Mouse (Mus musculus) small intestine, adult 2 months (tissue): Measurements from ENCODE around the gene Arid2. TPM values are rescaled to one million over a fixed set of nuclear protein-coding genes. Genes with fewer than 3 reads are reported as not detected.

Experiments used
- H3K27ac ChIP-seq: fragments of 200-500 bp; 2 replicates; pipeline ENCODE4 v1.5.1; 2012; ENCODE audit warnings: low read depth, low read length, control low read depth, inconsistent platforms; ENCODE audit not compliant: insufficient read depth
- H3K27me3 ChIP-seq: fragments of 200-500 bp; 2 replicates; pipeline ENCODE4 v1.6.1; 2012; ENCODE audit warnings: mild to moderate bottlenecking, moderate library complexity, low read length, inconsistent platforms; ENCODE audit not compliant: control insufficient read depth, insufficient read depth
- H3K36me3 ChIP-seq: fragments of 200-500 bp; 2 replicates; pipeline ENCODE4 v1.6.1; 2012; ENCODE audit warnings: mild to moderate bottlenecking, low read length, control low read depth, inconsistent platforms; ENCODE audit not compliant: control insufficient read depth, insufficient read depth
- H3K4me1 ChIP-seq: fragments of 200-500 bp; 2 replicates; pipeline ENCODE4 v1.6.1; 2012; ENCODE audit warnings: low read length, inconsistent platforms, mixed read lengths; ENCODE audit not compliant: control insufficient read depth, insufficient read depth, insufficient read length
- H3K4me3 ChIP-seq: fragments of 200-500 bp; 2 replicates; pipeline ENCODE4 v1.5.1; 2012; ENCODE audit warnings: low read depth, mild to moderate bottlenecking, control low read depth, inconsistent platforms, low read length, moderate library complexity
- CTCF ChIP-seq: fragments of 200-500 bp; IDR thresholded peaks from 2 replicates; pipeline ENCODE4 v1.5.1; 2012; ENCODE audit warnings: low read depth, mild to moderate bottlenecking, control low read depth, inconsistent platforms, low read length, moderate library complexity, mixed read lengths; ENCODE audit not compliant: insufficient replicate concordance, insufficient read length; ENCODE audit errors: extremely low read depth
- POLR2A ChIP-seq: fragments of 200-500 bp; IDR thresholded peaks from 2 replicates; pipeline ENCODE4 v1.6.1; 2012; ENCODE audit warnings: low read depth, mild to moderate bottlenecking, control low read depth, inconsistent platforms, low read length, moderate library complexity
- WGBS: fragments of 180-500 bp; shearing (Covaris S2); methylation state at CpG from one replicate; pipeline ENCODE4 v1.1.7; 2018; 5-methylcytosine and 5-hydroxymethylcytosine counted together
- polyA plus RNA-seq: library from polyadenylated mRNA; depleted of rRNA; stranded (reverse); fragments of >200 nt; gene quantifications from 2 replicates; pipeline ENCODE4 v1.2.3, GENCODE M21; 2012

Gene Arid2
- polyA plus RNA-seq, 1 experiment, result 12.3 TPM

DNA sequence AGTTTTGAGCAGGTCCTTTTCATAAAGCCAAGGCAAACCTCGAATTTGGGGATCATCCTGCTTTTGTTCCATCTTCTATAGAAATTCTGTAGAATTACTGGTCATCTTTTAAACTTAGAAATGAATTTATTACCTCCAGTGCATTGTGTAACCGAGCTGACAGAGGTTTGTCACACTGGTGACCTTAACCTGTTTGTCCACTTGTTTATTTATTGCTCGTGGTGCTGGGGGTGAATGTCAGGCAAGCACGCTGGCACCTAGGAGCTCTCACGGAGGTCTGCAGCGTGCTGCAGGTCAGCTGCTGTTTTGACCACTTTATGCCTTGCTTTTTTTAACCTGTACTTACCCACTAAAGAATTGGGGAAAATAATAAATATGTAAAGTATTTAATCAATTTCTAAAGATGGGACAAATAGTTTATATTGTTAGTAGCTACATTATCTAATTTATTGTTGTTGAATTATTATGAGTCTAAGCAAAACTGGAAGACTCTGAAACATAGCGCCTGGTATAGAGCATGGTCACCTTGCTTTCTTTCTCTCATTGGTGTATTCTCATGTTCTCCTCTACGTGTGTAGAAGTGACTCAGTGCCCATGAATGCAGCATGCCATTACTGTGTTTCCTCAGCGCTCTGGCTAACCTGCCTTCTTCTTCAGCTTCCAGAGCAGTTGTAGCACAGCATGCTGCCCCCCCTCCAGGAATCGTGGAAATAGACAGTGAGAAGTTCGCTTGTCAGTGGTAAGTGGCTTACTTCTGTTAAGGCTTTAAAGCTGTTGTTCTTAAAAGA is 79.1 kb downstream of the Arid2 start:
- Histone ChIP-seq H3K4me1 (no peaks in the 10 kb centered on the region; the same call in 1 of the 2 replicates), H3K36me3 (peaks cover 61% of the 10 kb centered on the region), H3K4me3 (no peak overlapping the region), H3K27ac (no peak overlapping the region), H3K27me3 (no peaks in the 10 kb centered on the region)
- TF ChIP-seq CTCF, result no peak
- TF ChIP-seq POLR2A, result no peak
- WGBS, result 81% methylated on average over 11 of the region's 11 CpGs

- Histone ChIP-seq H3K27ac (no peak overlapping the region), H3K27me3 (no peaks in the 10 kb centered on the region), H3K36me3 (peaks cover 60% of the 10 kb centered on the region), H3K4me1 (no peaks in the 10 kb centered on the region; the same call in 1 of the 2 replicates), H3K4me3 (no peak overlapping the region)
- TF ChIP-seq POLR2A (no peak), CTCF (no peak)
- WGBS, result 94% methylated on average over 18 of the region's 18 CpGs
These were observed 84.0 kb downstream of the Arid2 start for GRCm38 (mm10) chr15:96371311-96371710.

DNA sequence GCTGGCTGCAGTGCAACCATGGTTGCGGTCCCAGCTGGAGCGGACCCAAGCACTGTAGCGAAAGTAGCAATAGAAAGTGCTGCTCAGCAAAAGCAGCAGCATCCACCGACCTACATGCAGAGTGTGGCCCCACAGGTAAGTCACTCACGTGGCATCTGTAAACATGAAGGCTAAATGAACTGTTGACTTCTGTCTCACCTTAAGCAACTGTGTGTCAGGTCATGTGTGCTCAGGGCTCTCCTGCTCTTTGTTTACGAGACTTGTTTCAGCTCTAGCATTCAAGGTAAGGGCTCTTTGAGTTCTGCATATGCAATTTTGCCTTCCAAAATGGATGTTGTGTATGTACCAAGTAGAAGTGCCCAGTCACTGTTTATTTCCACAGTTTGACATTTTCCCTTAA is 85.3 kb downstream of the Arid2 start:
- TF ChIP-seq CTCF, result no peak
- no peak for TF ChIP-seq POLR2A
- no peaks in the 10 kb centered on the region; the same call in 1 of the 2 replicates for H3K4me1 ChIP-seq
- WGBS, result 88% methylated on average over 6 of the region's 6 CpGs
- no peaks in the 10 kb centered on the region for H3K27me3 ChIP-seq
- no peak overlapping the region for H3K4me3 ChIP-seq
- no peak overlapping the region for H3K27ac ChIP-seq
- H3K36me3 ChIP-seq, result peaks cover 59% of the 10 kb centered on the region

DNA sequence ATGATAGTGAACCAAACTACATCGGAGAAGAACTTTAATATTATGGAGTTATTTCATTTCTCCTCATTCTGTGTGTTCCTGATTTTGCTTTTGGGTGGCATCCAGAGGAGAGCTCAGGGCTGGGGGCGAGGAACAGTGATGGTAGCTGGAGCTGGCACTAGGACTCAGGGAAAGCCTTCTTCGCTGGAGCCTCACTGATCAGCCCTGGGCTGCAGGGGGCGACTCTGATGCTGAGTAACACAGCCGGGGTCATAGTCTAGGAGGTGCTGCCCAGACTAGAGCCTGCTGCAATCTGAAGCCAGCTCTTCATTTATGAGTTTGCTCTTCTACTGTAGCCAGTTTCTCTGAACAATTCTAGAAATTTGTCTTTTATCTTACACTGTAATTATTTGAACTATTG is 85.8 kb downstream of the Arid2 start:
- WGBS, result 73% methylated on average over 5 of the region's 5 CpGs
- Histone ChIP-seq H3K27ac (no peak overlapping the region), H3K4me1 (no peaks in the 10 kb centered on the region; the same call in 1 of the 2 replicates), H3K27me3 (no peaks in the 10 kb centered on the region), H3K4me3 (no peak overlapping the region), H3K36me3 (peaks cover 53% of the 10 kb centered on the region)
- TF ChIP-seq POLR2A (no peak), CTCF (peak; percentile 31; the same call in 1 of the 2 replicates)

- Histone ChIP-seq H3K27ac (no peak overlapping the region), H3K4me1 (no peaks in the 10 kb centered on the region), H3K36me3 (peaks cover 41% of the 10 kb centered on the region), H3K27me3 (no peaks in the 10 kb centered on the region), H3K4me3 (no peak overlapping the region)
- WGBS, result 93% methylated on average over 2 of the region's 2 CpGs
- no peak for TF ChIP-seq POLR2A
These were observed 88.9 kb downstream of the Arid2 start for GRCm38 (mm10) chr15:96376214-96376613.

DNA sequence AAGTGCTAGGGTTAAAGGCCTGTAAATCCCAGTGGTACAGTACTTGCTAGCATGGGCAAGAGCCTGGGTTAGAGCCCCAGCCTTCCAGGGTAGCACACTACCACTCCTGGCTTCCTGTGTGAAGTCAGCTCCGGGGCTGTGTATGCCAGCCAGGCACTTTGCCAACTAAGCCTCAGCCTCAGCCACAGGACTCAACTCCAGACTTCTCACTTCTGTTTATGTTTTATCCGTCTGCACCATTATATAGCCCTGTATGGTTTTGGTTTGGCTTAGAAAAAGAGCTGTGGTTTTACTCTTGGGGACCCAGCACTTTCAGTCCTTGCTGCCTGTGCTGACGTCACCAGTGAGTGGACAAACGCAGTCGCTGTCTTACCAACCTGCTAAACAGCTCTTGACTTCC is 89.9 kb downstream of the Arid2 start:
- 65% methylated on average over 5 of the region's 5 CpGs for WGBS
- Histone ChIP-seq H3K4me1 (no peaks in the 10 kb centered on the region), H3K27ac (no peak overlapping the region), H3K4me3 (no peak overlapping the region), H3K36me3 (peaks cover 31% of the 10 kb centered on the region), H3K27me3 (no peaks in the 10 kb centered on the region)
- TF ChIP-seq POLR2A (no peak), CTCF (no peak)

DNA sequence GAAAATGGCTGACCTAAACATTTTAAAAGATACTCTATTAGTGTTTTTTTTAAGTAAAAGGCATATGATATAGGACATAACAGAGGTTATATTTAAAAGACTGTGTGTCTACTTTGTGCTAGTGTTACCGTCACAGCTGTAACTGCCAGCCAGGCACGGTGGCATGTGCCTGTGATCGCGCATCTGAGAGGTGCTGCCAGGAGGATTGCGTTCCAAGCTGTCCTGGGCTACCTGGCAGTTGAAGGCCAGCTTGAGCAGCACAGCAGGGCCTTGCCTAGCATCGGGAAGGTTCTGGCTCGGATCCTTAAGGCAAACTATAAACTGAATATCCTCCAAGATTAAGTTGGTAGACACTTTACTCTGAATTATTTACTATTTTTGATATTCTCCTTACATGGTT is 90.4 kb downstream of the Arid2 start:
- peaks cover 29% of the 10 kb centered on the region for H3K36me3 ChIP-seq
- WGBS, result 91% methylated on average over 7 of the region's 7 CpGs

More for the DNA sequence above, 90.4 kb downstream of the Arid2 start:
- Histone ChIP-seq H3K4me3 (no peak overlapping the region), H3K27ac (no peak overlapping the region), H3K4me1 (no peaks in the 10 kb centered on the region), H3K27me3 (no peaks in the 10 kb centered on the region)
- TF ChIP-seq CTCF (no peak), POLR2A (no peak)
